Mouse (Mus musculus): Measurements from ENCODE around the gene Pgp. TPM values are rescaled to one million over a fixed set of nuclear protein-coding genes. Genes with fewer than 3 reads are reported as not detected.

Gene Pgp
- polyA plus RNA-seq, 1 experiment from 2014 or later, result 81.0 TPM

DNA sequence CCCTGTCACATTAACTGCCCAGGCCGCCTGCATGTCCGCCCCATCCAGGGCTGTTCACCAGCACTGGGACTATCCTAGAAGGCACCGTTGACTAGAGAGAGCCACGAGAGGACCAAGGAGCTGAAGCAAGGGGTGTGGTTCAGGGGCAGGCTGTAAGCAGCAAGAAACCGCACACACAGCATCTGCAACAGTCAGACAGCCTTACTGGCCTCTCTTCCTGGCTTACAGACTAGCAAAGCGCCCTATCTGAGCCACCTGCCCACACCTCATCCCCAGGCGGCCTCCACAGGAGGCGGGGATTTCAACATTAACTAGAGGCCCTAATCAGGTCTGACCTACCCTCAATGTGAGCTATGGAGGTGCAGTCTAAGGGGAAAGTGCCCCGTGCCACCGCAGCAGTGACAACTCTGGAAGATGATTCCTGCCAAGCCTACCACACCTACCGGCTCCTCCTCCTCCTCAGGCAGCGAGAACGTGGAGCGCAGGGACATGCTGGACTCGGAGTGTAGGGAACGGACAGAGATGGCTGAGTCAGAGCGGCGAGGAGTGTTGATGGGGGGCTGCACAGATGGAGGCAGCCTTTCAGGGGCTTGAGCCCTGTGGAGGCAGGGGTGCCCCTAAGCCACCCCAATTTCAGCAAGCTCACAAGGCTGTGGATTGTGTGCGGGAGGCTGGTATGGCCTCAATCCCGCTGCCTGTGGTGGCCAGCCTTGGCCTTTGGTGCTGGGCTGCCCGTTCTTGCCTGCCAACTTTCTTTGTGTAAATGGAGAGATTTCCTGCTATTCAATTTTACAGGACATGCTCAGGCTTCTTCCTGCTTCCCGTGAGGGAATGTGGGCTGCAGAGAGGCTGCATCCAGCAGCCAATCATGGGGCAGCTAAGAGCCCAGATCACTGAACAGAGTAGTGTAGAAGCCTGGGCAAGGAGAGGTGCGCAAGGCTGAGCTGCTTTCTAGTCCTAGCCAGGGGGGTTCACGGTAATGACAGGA lies 44.4 kb downstream of the Pgp start:
- H3K27me3 ChIP-seq (replicated peaks; ENCODE audit: control insufficient read depth, insufficient read depth, low read length), result no peaks in the 10 kb centered on the region
- peaks cover 90% of the 10 kb centered on the region for H3K36me3 ChIP-seq (ENCODE audit: control insufficient read depth, insufficient read depth, low read length)
- DNase-seq (ENCODE audit: low spot score) (no peak), ATAC-seq (replicated peaks; ENCODE audit: low FRiP score, low TSS enrichment, low read depth) (no peak; the same call in 1 of the 2 replicates)
- no peak overlapping the region for H3K4me3 ChIP-seq (ENCODE audit: low read depth, low read length)
- H3K4me1 ChIP-seq (replicated peaks; ENCODE audit: control insufficient read depth, insufficient read depth, low read length), result no peaks in the 10 kb centered on the region
- 86% methylated on average over 24 of the region's 24 CpGs for WGBS
- H3K9me3 ChIP-seq (ENCODE audit: control insufficient read depth, low read length), result no peaks in the 10 kb centered on the region
- no peak overlapping the region for H3K9ac ChIP-seq (ENCODE audit: low read length)
- no peak overlapping the region for H3K4me2 ChIP-seq (ENCODE audit: low read length)
- H3K27ac ChIP-seq (ENCODE audit: low read depth), result peak overlapping the region; percentile 47; the same call in 1 of the 2 replicates

DNA sequence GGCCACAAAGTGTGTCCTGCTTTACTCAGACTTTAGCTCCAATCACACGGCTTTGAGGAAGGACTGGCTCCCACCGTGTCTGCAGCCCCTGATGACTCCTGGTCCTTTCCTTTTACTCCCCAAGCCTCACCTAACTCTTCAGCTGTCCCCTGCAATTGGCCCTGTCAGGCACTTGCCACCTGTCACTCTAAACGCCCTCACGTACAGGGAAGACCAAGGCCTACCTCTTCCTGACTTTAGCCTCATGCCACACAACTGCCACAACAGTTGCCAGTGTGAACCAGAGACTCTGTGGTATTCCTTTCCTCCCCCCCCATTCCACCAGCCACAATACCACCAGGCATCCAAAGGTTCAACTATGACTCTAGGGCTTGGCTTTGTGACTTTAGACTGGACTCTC lies 50.3 kb downstream of the Pgp start:
- no peak overlapping the region for H3K4me2 ChIP-seq (ENCODE audit: low read length)
- peaks cover 44% of the 10 kb centered on the region for H3K36me3 ChIP-seq (ENCODE audit: control insufficient read depth, insufficient read depth, low read length)
- WGBS, result 72% methylated on average over 4 of the region's 4 CpGs
- peaks cover 3% of the 10 kb centered on the region; the same call in 1 of the 2 replicates for H3K4me1 ChIP-seq (replicated peaks; ENCODE audit: control insufficient read depth, insufficient read depth, low read length)
- no peaks in the 10 kb centered on the region for H3K9me3 ChIP-seq (ENCODE audit: control insufficient read depth, low read length)
- no peak overlapping the region for H3K27ac ChIP-seq (ENCODE audit: low read depth)
- ATAC-seq (replicated peaks; ENCODE audit: low FRiP score, low TSS enrichment, low read depth), result no peak
- no peak overlapping the region for H3K9ac ChIP-seq (ENCODE audit: low read length)
- no peak overlapping the region for H3K4me3 ChIP-seq (ENCODE audit: low read depth, low read length)
- no peaks in the 10 kb centered on the region for H3K27me3 ChIP-seq (replicated peaks; ENCODE audit: control insufficient read depth, insufficient read depth, low read length)
- no peak for DNase-seq (ENCODE audit: low spot score)

Other genes with a start within 250 kb of the Pgp start
- gene Tedc2, start 249.5 kb upstream of the Pgp start, polyA plus RNA-seq (2014; fragmentation: Nextera tagmentation; extraction: Ambion mirVana), result 13.5 and 14.4 TPM in 2 replicates
- gene Ccnf, start 218.9 kb upstream of the Pgp start, polyA plus RNA-seq (2014; fragmentation: Nextera tagmentation; extraction: Ambion mirVana), result 59.8 and 65.5 TPM in 2 replicates
- not detected in 2 replicates for gene Abca17, start 119.3 kb upstream of the Pgp start, polyA plus RNA-seq (2014; fragmentation: Nextera tagmentation; extraction: Ambion mirVana)
- 12.8 and 15.5 TPM in 2 replicates for gene Abca3, start 118.4 kb upstream of the Pgp start, polyA plus RNA-seq (2014; fragmentation: Nextera tagmentation; extraction: Ambion mirVana)
- 267 and 292 TPM in 2 replicates for gene Rnps1, start 55.8 kb upstream of the Pgp start, polyA plus RNA-seq (2014; fragmentation: Nextera tagmentation; extraction: Ambion mirVana)
- 104 and 106 TPM in 2 replicates for gene Eci1, start 43.8 kb upstream of the Pgp start, polyA plus RNA-seq (2014; fragmentation: Nextera tagmentation; extraction: Ambion mirVana)
- 2.4 TPM in 2 replicates for gene Dnase1l2, start 27.3 kb upstream of the Pgp start, polyA plus RNA-seq (2014; fragmentation: Nextera tagmentation; extraction: Ambion mirVana)
- 23.2 and 23.8 TPM in 2 replicates for gene E4f1, start 79 bp upstream of the Pgp start, polyA plus RNA-seq (2014; fragmentation: Nextera tagmentation; extraction: Ambion mirVana)
- 0.50 and 0.53 TPM in 2 replicates for gene Bricd5, start 3.5 kb downstream of the Pgp start, polyA plus RNA-seq (2014; fragmentation: Nextera tagmentation; extraction: Ambion mirVana)
- gene Mlst8, start 8.7 kb downstream of the Pgp start, polyA plus RNA-seq (2014; fragmentation: Nextera tagmentation; extraction: Ambion mirVana), result 32.3 and 32.7 TPM in 2 replicates
- gene Caskin1, start 18.2 kb downstream of the Pgp start, polyA plus RNA-seq (2014; fragmentation: Nextera tagmentation; extraction: Ambion mirVana), result 2.1 and 2.8 TPM in 2 replicates
- gene Traf7, start 57.5 kb downstream of the Pgp start, polyA plus RNA-seq (2014; fragmentation: Nextera tagmentation; extraction: Ambion mirVana), result 97.3 and 104 TPM in 2 replicates
- 2.6 and 5.7 TPM in 2 replicates for gene Rab26, start 63.8 kb downstream of the Pgp start, polyA plus RNA-seq (2014; fragmentation: Nextera tagmentation; extraction: Ambion mirVana)
- 26.8 and 28.4 TPM in 2 replicates for gene Pkd1, start 79.4 kb downstream of the Pgp start, polyA plus RNA-seq (2014; fragmentation: Nextera tagmentation; extraction: Ambion mirVana)
- gene Tsc2, start 162.2 kb downstream of the Pgp start, polyA plus RNA-seq (2014; fragmentation: Nextera tagmentation; extraction: Ambion mirVana), result 55.8 and 59.3 TPM in 2 replicates
- gene Nthl1, start 162.3 kb downstream of the Pgp start, polyA plus RNA-seq (2014; fragmentation: Nextera tagmentation; extraction: Ambion mirVana), result 18.6 and 22.9 TPM in 2 replicates
- 51.7 and 58.2 TPM in 2 replicates for gene Slc9a3r2, start 179.9 kb downstream of the Pgp start, polyA plus RNA-seq (2014; fragmentation: Nextera tagmentation; extraction: Ambion mirVana)
- gene Npw, start 188.1 kb downstream of the Pgp start, polyA plus RNA-seq (2014; fragmentation: Nextera tagmentation; extraction: Ambion mirVana), result not detected in 2 replicates
- 28.0 and 30.6 TPM in 2 replicates for gene Zfp598, start 199.3 kb downstream of the Pgp start, polyA plus RNA-seq (2014; fragmentation: Nextera tagmentation; extraction: Ambion mirVana)
- gene Syngr3, start 219.6 kb downstream of the Pgp start, polyA plus RNA-seq (2014; fragmentation: Nextera tagmentation; extraction: Ambion mirVana), result 7.5 and 7.7 TPM in 2 replicates
- 48.1 and 48.5 TPM in 2 replicates for gene Gfer, start 225.8 kb downstream of the Pgp start, polyA plus RNA-seq (2014; fragmentation: Nextera tagmentation; extraction: Ambion mirVana)
- 6.4 and 7.2 TPM in 2 replicates for gene Noxo1, start 225.8 kb downstream of the Pgp start, polyA plus RNA-seq (2014; fragmentation: Nextera tagmentation; extraction: Ambion mirVana)
- 86.2 and 90.1 TPM in 2 replicates for gene Tbl3, start 237.3 kb downstream of the Pgp start, polyA plus RNA-seq (2014; fragmentation: Nextera tagmentation; extraction: Ambion mirVana)
- gene Rnf151, start 247.7 kb downstream of the Pgp start, polyA plus RNA-seq (2014; fragmentation: Nextera tagmentation; extraction: Ambion mirVana), result 0.15 TPM in 2 replicates
- gene Rps2, start 247.7 kb downstream of the Pgp start, polyA plus RNA-seq (2014; fragmentation: Nextera tagmentation; extraction: Ambion mirVana), result 1,745 and 1,859 TPM in 2 replicates

Measured in intestine, embryonic 14.5 days (tissue).